Mouse (Mus musculus): ENCODE measurements at regions not wholly inside any gene's neighbourhood (a gene's known extent, or its start where the extent isn't known, plus 50 kb on each side); places are given as distances from the start of the nearest gene placed in this dataset.
A peak's percentile ranks its signal among the peaks of the same experiment; 100 is the strongest.
"Not testable (repeated sequence)": the region's sequence is repeated elsewhere in the genome, so short reads cannot be mapped to it uniquely, and the experiment has no call there.

DNA sequence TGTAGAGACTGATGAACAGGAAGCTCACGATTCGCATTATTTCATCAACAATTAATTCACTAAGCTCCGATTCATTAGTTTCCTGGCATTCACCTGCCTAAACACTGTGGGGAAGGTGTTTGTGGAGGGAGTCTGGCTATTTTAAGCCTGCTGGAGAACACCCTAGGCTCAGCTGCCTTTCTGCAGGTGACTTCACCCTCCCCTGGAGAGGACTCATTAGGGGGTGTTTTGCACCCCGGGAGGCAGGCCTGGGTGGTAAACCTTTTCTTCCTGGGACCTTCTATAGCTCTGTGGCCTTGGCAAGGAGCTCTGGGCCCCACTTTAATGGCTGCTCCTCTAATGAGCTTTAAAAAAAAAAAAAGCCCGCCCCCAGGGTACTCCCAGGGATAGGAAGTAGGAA lies 55.4 kb upstream of the Bnc1 start:
- DNase-seq (ENCODE audit: low spot score in 2 of 2), result no peak

DNA sequence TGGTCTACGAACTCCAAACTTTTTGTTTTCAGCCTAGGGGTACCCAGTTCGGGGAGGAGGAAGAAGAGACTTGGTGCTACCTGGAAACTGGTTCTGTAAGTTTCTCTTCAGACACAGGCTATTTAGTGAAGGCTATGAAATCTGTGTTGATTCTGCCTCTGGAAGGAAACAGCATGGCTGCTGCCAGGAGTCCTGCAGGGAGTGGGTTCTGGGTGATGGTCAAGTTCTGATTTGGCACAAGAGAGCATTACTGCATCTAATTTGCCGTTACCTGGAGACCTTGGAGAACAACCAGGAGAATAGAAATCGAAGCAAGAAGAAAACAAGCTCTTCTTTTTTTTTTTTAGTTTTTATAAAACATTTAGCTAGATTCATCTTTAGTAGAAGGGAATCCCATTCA lies 61.3 kb upstream of the Bnc1 start:
- DNase-seq (ENCODE audit: low spot score in 2 of 2), result no peak

GRCm38 (mm10) chr7:82056551-82057230 lies 64.6 kb upstream of the Bnc1 start:
- DNase-seq (ENCODE audit: low spot score in 2 of 2), result no peak

DNA sequence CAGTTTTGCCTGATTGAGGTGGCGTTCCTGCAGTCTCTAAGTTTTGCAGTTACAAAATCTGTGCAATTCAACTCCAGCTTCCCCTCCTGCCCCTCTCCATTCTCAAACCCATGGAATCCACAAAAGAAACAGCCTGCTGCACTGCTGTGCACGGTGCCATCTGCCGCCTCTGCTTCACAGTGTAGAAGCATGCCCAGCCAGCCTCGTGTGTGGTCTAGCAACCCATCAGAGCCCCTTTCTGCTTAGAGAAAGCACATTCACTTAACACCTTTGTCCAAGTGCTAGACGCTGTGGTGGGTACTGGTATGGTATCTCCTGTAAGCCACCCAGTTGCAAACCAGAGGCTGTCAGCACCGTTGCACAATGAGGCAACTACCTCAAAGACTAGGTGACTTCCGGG lies 71.3 kb upstream of the Bnc1 start:
- DNase-seq (ENCODE audit: low spot score in 2 of 2), result no peak

DNA sequence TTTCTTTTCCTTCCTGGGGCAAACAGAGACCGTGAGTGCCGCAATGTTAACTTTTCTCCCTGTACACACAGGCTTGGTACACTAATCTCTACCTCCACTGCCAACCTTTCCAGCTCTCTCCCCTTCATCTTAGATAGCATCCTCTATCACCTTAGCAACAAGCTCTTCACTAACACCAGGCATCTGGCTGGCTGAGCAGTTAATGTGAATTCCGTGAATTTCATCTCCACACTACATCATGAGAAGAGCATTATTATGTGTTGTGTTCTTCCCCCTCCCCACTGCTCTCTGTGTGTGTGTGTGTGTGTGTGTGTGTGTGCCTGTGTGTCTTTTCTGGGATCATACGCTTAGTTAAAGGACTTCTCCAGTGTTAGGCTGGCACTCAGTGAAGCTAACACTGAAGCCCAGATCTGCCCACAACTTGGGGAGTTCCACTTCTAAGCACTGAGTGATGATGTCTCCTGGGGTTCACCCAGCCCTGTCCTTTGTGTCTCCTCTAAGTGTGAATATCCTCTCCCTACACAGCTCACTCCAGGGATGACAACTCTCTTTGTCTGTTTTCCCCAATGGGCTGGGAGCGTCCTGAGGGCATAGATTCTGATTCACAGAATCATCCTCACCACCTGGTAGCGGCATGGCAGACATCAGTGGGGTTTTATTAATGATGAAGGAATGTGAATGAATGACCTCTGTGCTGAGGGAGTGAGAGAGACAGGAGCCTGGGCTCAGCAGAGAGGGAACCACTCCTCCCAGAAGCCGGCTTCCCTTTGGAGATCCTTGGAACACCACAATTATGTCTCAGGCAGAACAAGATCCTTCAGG lies 77.7 kb upstream of the Bnc1 start:
- no peak for DNase-seq (ENCODE audit: low spot score in 2 of 2)

DNA sequence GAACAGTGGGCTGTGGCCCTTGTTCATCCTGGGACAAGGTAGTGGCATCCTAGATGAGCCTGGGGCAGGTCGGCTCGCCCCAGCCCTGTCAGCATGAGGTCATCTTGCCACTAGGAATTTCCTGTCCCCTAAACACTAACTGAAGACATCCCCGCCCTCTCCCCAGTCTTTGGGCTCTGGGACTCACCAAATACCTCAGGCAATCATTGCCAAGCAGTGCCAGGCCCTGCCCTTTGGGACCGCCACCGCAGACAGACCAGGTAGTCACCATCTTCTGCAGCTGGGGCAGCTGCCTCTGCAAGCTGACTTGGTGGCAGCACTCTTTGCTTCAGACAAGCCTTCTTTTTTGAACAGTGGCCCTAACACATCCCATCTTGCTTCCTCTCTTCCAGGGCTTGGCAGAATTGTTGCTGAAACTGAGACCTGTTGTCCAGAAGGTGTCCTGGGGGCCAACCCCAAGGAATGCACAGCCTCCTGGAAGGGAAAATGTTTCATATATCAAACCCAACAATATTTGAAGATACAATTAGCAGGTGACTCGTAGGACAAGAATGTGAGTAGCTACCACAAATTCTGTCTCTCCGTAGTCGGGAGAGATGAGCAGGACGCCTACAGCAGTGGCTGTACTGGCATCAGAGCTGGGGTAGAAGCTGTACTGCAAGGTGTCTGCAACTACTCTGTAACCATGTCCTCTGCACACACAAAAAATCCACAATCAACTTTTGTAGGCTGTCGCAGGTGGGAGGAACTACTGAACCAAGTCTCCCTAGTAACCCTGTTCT lies 79.0 kb upstream of the Bnc1 start:
- DNase-seq (ENCODE audit: low spot score in 2 of 2), result no peak

DNA sequence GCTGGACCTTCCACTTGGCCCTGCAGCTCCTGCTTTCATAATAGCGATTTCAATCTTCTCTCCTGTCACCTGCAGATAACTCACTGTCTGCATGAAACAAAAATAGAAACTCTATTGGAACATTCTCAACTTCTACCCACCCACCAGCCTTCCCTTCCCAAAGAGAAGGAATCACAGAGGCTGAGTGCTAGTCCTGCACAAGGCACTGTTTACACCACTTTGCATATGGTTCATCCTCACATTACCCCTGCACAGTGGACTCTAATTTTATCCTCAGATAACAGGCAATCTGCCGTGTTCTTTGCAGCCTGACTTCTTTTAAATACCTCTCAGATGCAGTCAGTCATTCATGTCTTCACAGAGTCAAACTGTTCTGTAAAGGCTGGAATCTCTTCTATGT lies 83.3 kb upstream of the Bnc1 start:
- DNase-seq (ENCODE audit: low spot score in 2 of 2), result no peak

GRCm38 (mm10) chr7:82081851-82082250 lies 89.8 kb upstream of the Bnc1 start:
- DNase-seq (ENCODE audit: low spot score in 2 of 2), result no peak

GRCm38 (mm10) chr7:82082883-82083282 lies 90.8 kb upstream of the Sh3gl3 start:
- DNase-seq (ENCODE audit: low spot score in 2 of 2), result no peak

GRCm38 (mm10) chr7:82084473-82084872 lies 89.2 kb upstream of the Sh3gl3 start:
- DNase-seq (ENCODE audit: low spot score in 2 of 2), result no peak

DNA sequence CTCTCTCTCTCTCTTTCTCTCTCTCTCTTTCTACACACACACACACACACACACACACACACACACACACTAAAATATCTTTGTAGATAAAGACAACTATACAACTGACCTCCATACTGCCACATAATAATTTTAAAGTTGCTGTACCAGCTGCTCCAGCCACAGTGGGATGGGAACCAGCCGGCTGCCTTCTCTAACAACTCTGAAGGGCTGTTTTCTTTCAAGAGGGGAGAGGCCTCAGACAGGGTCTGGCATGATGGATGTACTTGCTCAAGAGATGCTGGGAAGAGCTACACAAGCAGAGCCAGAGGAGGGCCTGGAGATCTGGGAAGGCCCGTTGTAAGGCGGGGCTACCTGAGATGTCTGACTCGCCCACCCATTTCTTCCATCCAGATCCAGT lies 88.4 kb upstream of the Sh3gl3 start:
- no peak for DNase-seq (ENCODE audit: low spot score in 2 of 2)

DNA sequence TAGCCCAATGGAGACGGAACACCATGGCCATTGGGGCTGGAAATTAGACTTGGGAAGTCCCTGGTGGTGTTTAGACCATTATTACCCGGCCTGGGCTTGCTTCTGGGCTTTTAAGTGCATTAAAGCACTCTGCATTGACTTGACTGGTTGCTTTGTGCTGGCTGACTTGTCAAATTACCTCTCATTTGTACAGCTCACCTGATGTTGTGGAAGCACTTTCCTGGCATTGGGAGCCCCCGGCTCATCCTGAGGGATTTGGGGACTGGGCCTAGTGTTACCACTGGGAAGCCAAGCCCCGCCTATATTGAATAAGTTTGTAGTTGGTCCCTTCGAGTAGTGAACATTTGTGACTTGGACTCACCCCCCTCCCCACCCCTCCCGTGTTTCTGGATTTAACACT lies 75.5 kb upstream of the Sh3gl3 start:
- no peak for DNase-seq (ENCODE audit: low spot score in 2 of 2)

DNA sequence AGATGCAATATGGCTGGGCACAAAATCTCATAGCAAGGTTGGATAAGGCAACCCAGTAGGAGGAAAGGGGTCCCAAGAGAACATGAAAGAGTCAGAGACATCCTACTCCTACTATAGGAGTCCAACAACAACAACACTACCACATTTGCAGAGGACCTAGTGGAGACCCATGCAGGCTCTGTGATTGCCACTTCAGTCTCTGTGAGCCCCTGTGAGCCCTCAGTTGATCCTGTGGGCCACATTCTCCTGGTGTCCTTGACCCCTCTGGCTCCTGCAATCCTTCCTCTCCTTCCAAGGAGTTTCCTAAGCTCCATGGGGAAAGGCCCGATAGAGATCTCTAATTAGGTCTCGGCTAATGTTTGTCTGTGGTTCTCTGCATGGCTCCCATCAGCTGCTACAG lies 72.3 kb upstream of the Sh3gl3 start:
- DNase-seq (ENCODE audit: low spot score in 2 of 2), result no peak

DNA sequence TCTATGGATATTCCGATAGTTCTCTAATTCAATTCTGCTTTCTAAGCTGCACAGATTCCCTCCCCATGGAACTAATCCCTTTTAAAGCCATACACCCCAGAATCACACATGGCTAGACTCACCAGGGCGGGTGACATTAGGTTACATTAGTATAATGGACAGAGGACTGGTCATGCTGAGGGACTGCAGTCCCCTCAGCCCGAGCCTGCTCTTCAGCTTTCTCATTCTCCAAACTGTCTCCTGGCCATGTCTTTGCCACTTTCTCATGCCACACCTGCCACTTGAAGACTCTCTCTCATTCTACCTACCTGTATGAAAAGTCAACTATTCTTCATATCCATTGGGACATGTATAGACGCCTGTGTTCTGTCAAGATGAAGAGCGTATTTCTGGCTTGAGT lies 68.0 kb upstream of the Sh3gl3 start:
- no peak for DNase-seq (ENCODE audit: low spot score in 2 of 2)

GRCm38 (mm10) chr7:82109141-82109540 lies 64.5 kb upstream of the Sh3gl3 start:
- not testable (repeated sequence) for DNase-seq (ENCODE audit: low spot score in 2 of 2)

DNA sequence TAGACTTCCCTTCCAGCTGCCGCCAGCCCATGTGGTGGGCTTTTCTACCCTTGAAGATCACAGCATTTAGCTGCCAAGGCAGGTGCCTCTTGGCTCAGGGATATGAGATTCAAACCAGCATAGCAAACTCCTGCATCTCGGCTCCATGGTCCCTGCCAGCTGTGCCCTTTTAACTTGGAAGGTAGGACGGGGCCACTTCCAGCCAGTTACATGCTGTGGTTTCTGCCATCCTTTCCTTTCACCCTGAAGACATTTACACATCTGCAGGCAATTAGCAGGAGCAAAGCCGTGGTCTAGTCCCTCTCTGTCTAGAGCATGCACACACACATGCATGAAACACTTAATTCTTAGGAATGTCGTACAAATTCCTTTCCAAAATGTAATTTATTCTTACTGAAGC lies 64.1 kb upstream of the Sh3gl3 start:
- DNase-seq (ENCODE audit: low spot score in 2 of 2), result no peak

- DNase-seq (ENCODE audit: low spot score in 2 of 2), result no peak
Measured at GRCm38 (mm10) chr7:82109977-82110376, 63.7 kb upstream of the Sh3gl3 start.

- no peak for DNase-seq (ENCODE audit: low spot score in 2 of 2)
Measured at GRCm38 (mm10) chr7:82112046-82112445, 61.6 kb upstream of the Sh3gl3 start.

GRCm38 (mm10) chr7:82115646-82116045 lies 58.0 kb upstream of the Sh3gl3 start:
- DNase-seq (ENCODE audit: low spot score in 2 of 2), result no peak

DNA sequence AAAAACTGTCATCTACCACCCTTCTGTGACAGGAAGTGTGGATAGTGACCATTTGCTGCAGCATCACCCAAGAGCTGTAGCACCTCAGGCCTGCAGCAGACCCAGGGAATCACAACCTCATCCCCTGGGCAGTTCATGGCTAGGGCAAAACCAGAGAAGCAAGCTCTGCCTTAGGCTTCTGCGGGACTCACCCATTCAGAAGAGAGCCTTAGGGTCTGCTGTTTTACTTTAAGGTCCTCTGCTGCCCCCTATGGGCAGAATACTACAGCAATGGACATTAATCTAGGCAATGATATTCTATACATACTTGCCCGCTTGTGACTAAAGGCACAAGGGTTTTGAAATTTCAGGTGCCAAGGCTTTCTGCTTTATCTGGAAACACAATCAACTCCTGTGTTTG lies 54.4 kb upstream of the Sh3gl3 start:
- DNase-seq (ENCODE audit: low spot score in 2 of 2), result peak; percentile 14 to 80

- no peak for DNase-seq (ENCODE audit: low spot score in 2 of 2)
Measured at GRCm38 (mm10) chr7:82119866-82120265, 53.8 kb upstream of the Sh3gl3 start.

DNA sequence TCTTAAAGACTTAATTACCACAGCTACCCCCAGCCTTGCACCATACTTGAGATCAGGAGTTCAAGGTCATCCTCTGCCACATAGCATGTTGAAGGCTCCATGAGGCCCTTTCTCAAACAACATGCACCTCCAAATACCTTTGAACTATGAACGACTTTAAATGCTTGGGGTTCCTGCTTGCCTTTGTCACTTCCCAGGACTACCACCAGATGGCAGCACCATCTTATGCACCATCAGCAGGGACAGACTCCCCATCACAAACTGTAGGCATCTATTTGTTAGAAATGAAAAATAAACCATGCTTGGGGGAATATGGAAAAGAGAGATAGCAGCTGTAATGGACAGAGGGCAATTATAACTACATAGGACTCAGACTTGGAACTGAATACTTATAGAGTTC lies 51.9 kb upstream of the Sh3gl3 start:
- DNase-seq (ENCODE audit: low spot score in 2 of 2), result peak; percentile 14 to 73

Measured in frontal cortex, postnatal 14 days (tissue).